Mouse (Mus musculus) myocyte (in vitro differentiated cells): ENCODE data around the gene Gm49392. TPM values are rescaled to one million over a fixed set of nuclear protein-coding genes. Genes with fewer than 3 reads are reported as not detected.

ENCODE experiments used
- H3K27me3 ChIP-seq: one replicate; pipeline ENCODE4 v1.6.1; 2011; ENCODE audit not compliant: control insufficient read depth, insufficient read depth, insufficient read length
- H3K36me3 ChIP-seq: one replicate; pipeline ENCODE4 v1.6.1; 2011; ENCODE audit not compliant: control insufficient read depth, insufficient read depth
- H3K4me2 ChIP-seq: one replicate; pipeline ENCODE4 v1.6.1; 2011; ENCODE audit warnings: low read depth, control low read depth
- H3K4me3 ChIP-seq: one replicate; pipeline ENCODE4 v1.5.1; 2011; ENCODE audit warnings: mild to moderate bottlenecking, control low read depth, moderate library complexity
- H3K79me2 ChIP-seq: one replicate; pipeline ENCODE4 v1.6.1; 2011; ENCODE audit not compliant: control insufficient read depth, insufficient read depth
- H3ac ChIP-seq: one replicate; pipeline ENCODE4 v1.6.1; 2011; ENCODE audit not compliant: control insufficient read depth, insufficient read length
- CEBPB ChIP-seq: IDR thresholded peaks from 2 replicates; pipeline ENCODE4 v1.6.1; 2011; ENCODE audit warnings: mild to moderate bottlenecking, moderate library complexity; ENCODE audit not compliant: poor library complexity, insufficient read depth, severe bottlenecking
- E2F4 ChIP-seq: IDR thresholded peaks from one replicate; pipeline ENCODE4 v1.6.1; 2011; ENCODE audit warnings: mild to moderate bottlenecking, control low read depth, moderate library complexity; ENCODE audit not compliant: insufficient read depth
- MAX ChIP-seq: IDR thresholded peaks from one replicate; pipeline ENCODE4 v1.6.1; 2011; ENCODE audit warnings: low read depth, mild to moderate bottlenecking, control low read depth
- MYOD1 ChIP-seq, 3 experiments: IDR thresholded peaks; one replicate each; pipeline ENCODE4 v1.6.1; 2011; ENCODE audit warnings: control low read depth in 2 of 3, low read depth in 2 of 3, mild to moderate bottlenecking in 2 of 3, moderate library complexity in 1 of 3; ENCODE audit not compliant: insufficient read length in 2 of 3, control insufficient read depth in 1 of 3
- MYOG ChIP-seq, 3 experiments: IDR thresholded peaks; one replicate each; pipeline ENCODE4 v1.6.1; 2011; ENCODE audit warnings: control low read depth in 2 of 3, low read depth in 2 of 3, mild to moderate bottlenecking in 2 of 3; ENCODE audit not compliant: insufficient read length in 2 of 3, control insufficient read depth in 1 of 3, insufficient read depth in 1 of 3
- POLR2A ChIP-seq: IDR thresholded peaks from one replicate; pipeline ENCODE4 v1.6.1; 2011; ENCODE audit warnings: low read depth, mild to moderate bottlenecking, control low read depth, moderate library complexity; ENCODE audit not compliant: insufficient read length
- POLR2AphosphoS2 ChIP-seq: IDR thresholded peaks from one replicate; pipeline ENCODE4 v1.6.1; 2011; ENCODE audit warnings: low read depth, control low read depth; ENCODE audit not compliant: insufficient read length
- REST ChIP-seq: IDR thresholded peaks from one replicate; pipeline ENCODE4 v1.6.1; 2011; ENCODE audit warnings: mild to moderate bottlenecking, control low read depth, moderate library complexity; ENCODE audit not compliant: insufficient read depth, insufficient read length
- SRF ChIP-seq: IDR thresholded peaks from one replicate; pipeline ENCODE4 v1.6.1; 2011; ENCODE audit warnings: low read depth; ENCODE audit not compliant: control insufficient read depth, insufficient read length
- TCF12 ChIP-seq: IDR thresholded peaks from one replicate; pipeline ENCODE4 v1.6.1; 2011; ENCODE audit warnings: mild to moderate bottlenecking, control low read depth; ENCODE audit not compliant: poor library complexity, insufficient read depth, severe bottlenecking
- TCF3 ChIP-seq: IDR thresholded peaks from one replicate; pipeline ENCODE4 v1.6.1; 2011; ENCODE audit warnings: low read depth, control low read depth; ENCODE audit not compliant: insufficient read length
- USF1 ChIP-seq: IDR thresholded peaks from one replicate; pipeline ENCODE4 v1.6.1; 2011; ENCODE audit warnings: low read depth, mild to moderate bottlenecking, control low read depth, moderate library complexity
- polyA plus RNA-seq: library from polyadenylated mRNA; unstranded; fragments of >200 nt; fragmentation: generic; extraction: Trizol; gene quantifications from one replicate; pipeline ENCODE4 v1.2.1, GENCODE M21; 2012; ENCODE audit warnings: missing spikeins

Gene Gm49392
- polyA plus RNA-seq, 1 experiment = 0.31 TPM

- Histone ChIP-seq H3K79me2 (no peaks in the 10 kb centered on the region), H3K27me3 (no peaks in the 10 kb centered on the region), H3K4me2 (no peak overlapping the region), H3K36me3 (no peaks in the 10 kb centered on the region), H3ac (no peak overlapping the region), H3K4me3 (no peak overlapping the region)
- no peak for TF ChIP-seq E2F4
- TF ChIP-seq MYOG (IDR thresholded peaks at IDR 0.05; ENCODE audit: control insufficient read depth in 1 of 3, insufficient read depth in 1 of 3, insufficient read length in 2 of 3, low read depth in 2 of 3) = no peak
- no peak for TF ChIP-seq MYOD1 (IDR thresholded peaks at IDR 0.05; ENCODE audit: control insufficient read depth in 1 of 3, insufficient read length in 2 of 3, low read depth in 2 of 3)
- TF ChIP-seq POLR2A = no peak
- no peak for TF ChIP-seq TCF3
- TF ChIP-seq POLR2AphosphoS2 = no peak
- no peak for TF ChIP-seq USF1
- no peak for TF ChIP-seq TCF12
- no peak for TF ChIP-seq SRF
- no peak for TF ChIP-seq MAX
- TF ChIP-seq REST = no peak
- no peak for TF ChIP-seq CEBPB
Observed at GRCm38 (mm10) chr13:60842703-60843102, 54.0 kb downstream of the Gm49392 start.

GRCm38 (mm10) chr13:60839353-60839902, 57.3 kb downstream of the Gm49392 start:
- no peak overlapping the region for H3K4me2 ChIP-seq
- H3ac ChIP-seq = no peak overlapping the region
- no peaks in the 10 kb centered on the region for H3K36me3 ChIP-seq
- H3K27me3 ChIP-seq = no peaks in the 10 kb centered on the region
- H3K79me2 ChIP-seq = no peaks in the 10 kb centered on the region
- H3K4me3 ChIP-seq = no peak overlapping the region
- TF ChIP-seq CEBPB = no peak
- TF ChIP-seq E2F4 = no peak
- TF ChIP-seq MYOG (IDR thresholded peaks at IDR 0.05; ENCODE audit: control insufficient read depth in 1 of 3, insufficient read depth in 1 of 3, insufficient read length in 2 of 3, low read depth in 2 of 3) = no peak
- TF ChIP-seq MAX = no peak
- TF ChIP-seq SRF = no peak
- no peak for TF ChIP-seq POLR2A
- TF ChIP-seq REST = no peak
- TF ChIP-seq TCF3 = no peak
- no peak for TF ChIP-seq POLR2AphosphoS2
- no peak for TF ChIP-seq USF1
- no peak for TF ChIP-seq MYOD1 (IDR thresholded peaks at IDR 0.05; ENCODE audit: control insufficient read depth in 1 of 3, insufficient read length in 2 of 3, low read depth in 2 of 3)
- no peak for TF ChIP-seq TCF12

GRCm38 (mm10) chr13:60826052-60826451, 70.6 kb downstream of the Gm49392 start:
- Histone ChIP-seq H3K4me2 (no peak overlapping the region), H3K79me2 (no peaks in the 10 kb centered on the region), H3K4me3 (no peak overlapping the region), H3K36me3 (no peaks in the 10 kb centered on the region), H3K27me3 (no peaks in the 10 kb centered on the region), H3ac (no peak overlapping the region)
- TF ChIP-seq POLR2A = no peak
- no peak for TF ChIP-seq E2F4
- TF ChIP-seq TCF3 = no peak
- TF ChIP-seq MYOG (IDR thresholded peaks at IDR 0.05; ENCODE audit: control insufficient read depth in 1 of 3, insufficient read depth in 1 of 3, insufficient read length in 2 of 3, low read depth in 2 of 3) = no peak
- TF ChIP-seq MAX = no peak
- TF ChIP-seq SRF = no peak
- TF ChIP-seq TCF12 = no peak
- no peak for TF ChIP-seq USF1
- no peak for TF ChIP-seq POLR2AphosphoS2
- TF ChIP-seq MYOD1 (IDR thresholded peaks at IDR 0.05; ENCODE audit: control insufficient read depth in 1 of 3, insufficient read length in 2 of 3, low read depth in 2 of 3) = no peak
- TF ChIP-seq CEBPB = no peak
- no peak for TF ChIP-seq REST

GRCm38 (mm10) chr13:60820486-60821175, 76.1 kb downstream of the Gm49392 start:
- TF ChIP-seq CEBPB (no peak), E2F4 (no peak), TCF3 (no peak), MYOD1 (IDR thresholded peaks at IDR 0.05; ENCODE audit: control insufficient read depth in 1 of 3, insufficient read length in 2 of 3, low read depth in 2 of 3) (no peak), POLR2A (no peak), TCF12 (no peak), POLR2AphosphoS2 (no peak)
- Histone ChIP-seq H3K4me2 (no peak overlapping the region), H3ac (no peak overlapping the region), H3K36me3 (no peaks in the 10 kb centered on the region), H3K4me3 (no peak overlapping the region), H3K79me2 (no peaks in the 10 kb centered on the region), H3K27me3 (no peaks in the 10 kb centered on the region)
